Comparison of ENCODE assay signal across 8 mouse cellular contexts in genomic region chr12:29290591-29291351, GRCm38 (mm10).
DNase-seq lines count a peak whose midpoint lies in the region; ATAC-seq lines count a peak whose summit lies in the region.

No protein-coding gene starts in this region.

- WGBS in forebrain, embryonic 11.5 days = 13% methylated on average over 23 of the region's 23 CpGs
- 11% methylated on average over 23 of the region's 23 CpGs for WGBS in heart, embryonic 15.5 days
- 20% methylated on average over 23 of the region's 23 CpGs for WGBS in liver, embryonic 12.5 days (ENCODE audit: insufficient replicate concordance)

- H3K4me2 ChIP-seq in forebrain, embryonic 11.5 days (ENCODE audit: low read depth, low read length, severe bottlenecking) = peak overlapping the region; percentile 51
- H3K4me2 ChIP-seq in heart, embryonic 15.5 days = peak overlapping the region; percentile 65
- H3K4me2 ChIP-seq in liver, embryonic 12.5 days = peak overlapping the region; percentile 64

- H3K4me3 ChIP-seq in brown adipose tissue, adult 24 weeks (ENCODE audit: insufficient read depth, low read depth, low read length) = peak overlapping the region; percentile 59
- peak overlapping the region; percentile 1; the same call in 1 of the 2 replicates for H3K4me3 ChIP-seq in forebrain, embryonic 11.5 days (ENCODE audit: low read depth, low read length)
- H3K4me3 ChIP-seq in heart, embryonic 15.5 days = peak overlapping the region; percentile 41
- H3K4me3 ChIP-seq in liver, embryonic 12.5 days = peak overlapping the region; percentile 45

- H3K9ac ChIP-seq in forebrain, embryonic 11.5 days (ENCODE audit: low read length) = peak overlapping the region; percentile 48
- peak overlapping the region; percentile 37 for H3K9ac ChIP-seq in heart, embryonic 15.5 days
- H3K9ac ChIP-seq in liver, embryonic 12.5 days = peak overlapping the region; percentile 29; the same call in 1 of the 2 replicates

- H3K36me3 ChIP-seq in forebrain, embryonic 11.5 days (ENCODE audit: control insufficient read depth, insufficient read depth, low read length) = no peaks in the 10 kb centered on the region
- no peaks in the 10 kb centered on the region for H3K36me3 ChIP-seq in heart, embryonic 15.5 days
- no peaks in the 10 kb centered on the region for H3K36me3 ChIP-seq in liver, embryonic 12.5 days
- no peaks in the 10 kb centered on the region for H3K36me3 ChIP-seq in splenic B cell, adult 2 months (ENCODE audit: control insufficient read depth, insufficient read depth, low read length, poor library complexity, severe bottlenecking)

- no peaks in the 10 kb centered on the region for H3K27me3 ChIP-seq in forebrain, embryonic 11.5 days (ENCODE audit: control insufficient read depth, insufficient read depth, low read length)
- H3K27me3 ChIP-seq in heart, embryonic 15.5 days = no peaks in the 10 kb centered on the region
- H3K27me3 ChIP-seq in liver, embryonic 12.5 days (replicated peaks) = no peaks in the 10 kb centered on the region; the same call in 1 of the 2 replicates
- H3K27me3 ChIP-seq in splenic B cell, adult 2 months (ENCODE audit: control insufficient read depth, insufficient read depth, low read length, poor library complexity, severe bottlenecking) = no peaks in the 10 kb centered on the region

- H3K9me3 ChIP-seq in forebrain, embryonic 11.5 days (ENCODE audit: control insufficient read depth, low read length) = no peaks in the 10 kb centered on the region
- H3K9me3 ChIP-seq in heart, embryonic 15.5 days (replicated peaks) = no peaks in the 10 kb centered on the region
- no peaks in the 10 kb centered on the region for H3K9me3 ChIP-seq in liver, embryonic 12.5 days (replicated peaks)

- H3K4me1 ChIP-seq in brown adipose tissue, adult 24 weeks (ENCODE audit: control insufficient read depth, insufficient read depth, insufficient read length, low read length) = no peaks in the 10 kb centered on the region; the same call in 1 of the 2 replicates
- no peaks in the 10 kb centered on the region; the same call in 1 of the 2 replicates for H3K4me1 ChIP-seq in forebrain, embryonic 11.5 days (replicated peaks; ENCODE audit: control insufficient read depth, insufficient read depth, low read length)
- peaks cover 5% of the 10 kb centered on the region; the same call in 1 of the 2 replicates for H3K4me1 ChIP-seq in heart, embryonic 15.5 days (replicated peaks)
- peaks cover 6% of the 10 kb centered on the region for H3K4me1 ChIP-seq in liver, embryonic 12.5 days

- H3K27ac ChIP-seq in brown adipose tissue, adult 24 weeks (replicated peaks; ENCODE audit: low read depth, low read length) = peak overlapping the region; percentile 56
- no peak overlapping the region for H3K27ac ChIP-seq in forebrain, embryonic 11.5 days (ENCODE audit: low read depth, low read length)
- peak overlapping the region; percentile 80 for H3K27ac ChIP-seq in heart, embryonic 15.5 days
- no peak overlapping the region for H3K27ac ChIP-seq in liver, embryonic 12.5 days

- ATAC-seq in forebrain, embryonic 11.5 days (replicated peaks; ENCODE audit: low FRiP score) = peak; percentile 99
- peak; percentile 99 for ATAC-seq in heart, embryonic 15.5 days (replicated peaks; ENCODE audit: insufficient number of reproducible peaks, insufficient read depth, low FRiP score, low read depth)
- peak; percentile 97 for ATAC-seq in liver, embryonic 12.5 days

- DNase-seq in CD4-positive helper T cell, adult 2 months (ENCODE audit: low read depth, low spot score) = peak; percentile 74
- peak; percentile 96 for DNase-seq in forebrain, embryonic 11.5 days (ENCODE audit: low spot score)
- DNase-seq in kidney, postnatal 14 days = peak; percentile 97
- peak; percentile 75 for DNase-seq in naive thymus-derived CD4-positive, alpha-beta T cell, adult 2 months (ENCODE audit: low read depth)
- peak; percentile 63 for DNase-seq in splenic B cell, adult 2 months (ENCODE audit: low read depth, low spot score)

Comparison
In these comparisons a context has a peak if more than half of its experiments do, and no peak if none do; other contexts are left out.
1. H3K27ac ChIP-seq: peak in brown adipose tissue, adult 24 weeks (single experiment) and heart, embryonic 15.5 days (single experiment); none in forebrain, embryonic 11.5 days (single experiment) and liver, embryonic 12.5 days (single experiment).
2. H3K4me3 ChIP-seq: peak in every context shown above with its lines; median percentile 59 in brown adipose tissue, adult 24 weeks; 45 in liver, embryonic 12.5 days; 41 in heart, embryonic 15.5 days; 1 in forebrain, embryonic 11.5 days.
3. Peak in every context shown above with its lines, with median percentiles within 50 percentile points of each other: DNase-seq, ATAC-seq, H3K4me2 ChIP-seq and H3K9ac ChIP-seq.